Mouse (Mus musculus): ENCODE measurements at regions not wholly inside any gene's neighbourhood (a gene's known extent, or its start where the extent isn't known, plus 50 kb on each side); places are given as distances from the start of the nearest gene placed in this dataset.

GRCm38 (mm10) chr13:44580156-44580736 is 149.0 kb upstream of the Jarid2 start:
- 38% methylated on average over 15 of the region's 15 CpGs for WGBS
- H3K27ac ChIP-seq = 0 out of 2 replicates have a peak overlapping the region, but pooled peaks have one; percentile 11

DNA sequence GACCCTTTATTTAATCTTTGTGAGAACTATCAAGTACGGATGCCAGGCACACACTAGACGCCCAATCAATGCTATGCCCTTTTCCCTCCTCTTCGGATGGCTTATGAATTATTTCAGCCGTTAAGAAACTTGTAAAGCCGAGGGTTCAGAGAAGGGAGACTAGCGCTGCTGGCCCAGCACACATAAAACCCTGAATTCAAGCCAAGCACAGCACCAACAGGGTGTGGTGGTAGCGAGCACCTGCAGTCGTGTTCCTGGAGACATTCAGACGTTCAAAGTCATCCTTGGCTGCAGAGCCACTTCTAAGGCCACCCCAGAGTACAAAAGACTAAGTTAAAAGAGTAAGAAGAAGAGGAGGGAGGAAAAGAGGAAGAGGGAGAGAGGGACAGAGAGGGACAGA is 148.5 kb upstream of the Jarid2 start:
- Histone ChIP-seq H3K27ac (peak overlapping the region; percentile 11; the same call in 1 of the 2 replicates), H3K4me1 (peaks cover 41% of the 10 kb centered on the region), H3K36me3 (no peaks in the 10 kb centered on the region), H3K4me3 (no peak overlapping the region), H3K9ac (no peak overlapping the region), H3K4me2 (replicated peaks) (peak overlapping the region; percentile 2; the same call in 1 of the 2 replicates), H3K27me3 (no peaks in the 10 kb centered on the region), H3K9me3 (peaks cover 6% of the 10 kb centered on the region)
- no peak for ATAC-seq (ENCODE audit: insufficient number of reproducible peaks, insufficient read depth, low FRiP score, low TSS enrichment)
- 54% methylated on average over 9 of the region's 9 CpGs for WGBS

More at GRCm38 (mm10) chr13:44580156-44580736, 149.0 kb upstream of the Jarid2 start:
- no peaks in the 10 kb centered on the region for H3K36me3 ChIP-seq
- no peak for ATAC-seq (ENCODE audit: insufficient number of reproducible peaks, insufficient read depth, low FRiP score, low TSS enrichment)
- H3K4me1 ChIP-seq = peaks cover 41% of the 10 kb centered on the region
- no peak overlapping the region for H3K4me3 ChIP-seq
- peak overlapping the region; percentile 2 for H3K4me2 ChIP-seq (replicated peaks)
- no peaks in the 10 kb centered on the region for H3K27me3 ChIP-seq
- H3K9ac ChIP-seq = no peak overlapping the region
- H3K9me3 ChIP-seq = peaks cover 6% of the 10 kb centered on the region

DNA sequence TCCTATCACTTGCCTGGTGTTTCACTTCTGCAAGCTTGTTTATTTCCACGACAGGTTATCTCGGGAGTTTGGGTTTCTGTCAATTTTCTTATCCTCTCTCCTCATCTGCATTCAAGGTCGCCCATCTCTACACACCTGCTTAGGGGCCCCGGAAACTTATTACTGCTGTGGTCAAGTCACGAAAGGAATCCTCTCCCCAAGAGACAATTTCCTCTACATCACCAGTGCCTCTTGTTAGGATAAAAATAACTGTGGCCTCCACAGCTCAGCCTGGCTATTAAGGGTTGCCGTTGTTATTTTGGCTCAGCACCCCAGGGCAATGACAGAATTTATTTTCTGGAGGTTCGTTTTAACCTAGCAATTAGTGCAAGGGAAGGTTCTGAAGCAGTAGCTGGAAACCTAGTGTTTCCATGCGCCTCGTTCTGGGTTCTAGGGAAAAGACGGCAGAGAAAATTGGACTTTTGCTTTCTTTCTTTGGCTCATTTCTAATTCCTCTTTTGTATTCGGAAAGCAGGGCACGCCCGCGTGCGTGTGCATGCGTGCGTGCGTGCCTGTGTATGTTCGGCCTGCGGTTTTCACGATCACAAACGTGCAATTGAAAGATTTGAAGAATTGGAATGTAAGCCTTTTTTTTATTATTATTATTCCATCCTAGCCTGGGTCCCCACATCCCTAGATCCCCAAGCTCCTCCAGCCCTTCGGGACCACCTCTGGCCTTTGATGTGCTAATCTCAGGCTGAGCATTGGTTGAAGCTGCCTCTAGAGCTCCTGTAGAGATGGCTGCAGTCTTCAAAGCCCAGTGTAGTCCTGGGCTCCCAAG is 147.1 kb upstream of the Jarid2 start:
- H3K9ac ChIP-seq = no peak overlapping the region
- 0 out of 2 replicates have a peak, but pooled peaks cover 3% of the 10 kb centered on the region for H3K27me3 ChIP-seq
- peak overlapping the region; percentile 33 for H3K4me2 ChIP-seq (replicated peaks)
- 13% methylated on average over 23 of the region's 23 CpGs for WGBS
- ATAC-seq (ENCODE audit: insufficient number of reproducible peaks, insufficient read depth, low FRiP score, low TSS enrichment) = no peak
- H3K4me3 ChIP-seq = peak overlapping the region; percentile 13; the same call in 1 of the 2 replicates
- peak overlapping the region; percentile 18; the same call in 1 of the 2 replicates for H3K27ac ChIP-seq
- peaks cover 41% of the 10 kb centered on the region for H3K4me1 ChIP-seq
- peaks cover 6% of the 10 kb centered on the region for H3K9me3 ChIP-seq
- no peaks in the 10 kb centered on the region for H3K36me3 ChIP-seq

DNA sequence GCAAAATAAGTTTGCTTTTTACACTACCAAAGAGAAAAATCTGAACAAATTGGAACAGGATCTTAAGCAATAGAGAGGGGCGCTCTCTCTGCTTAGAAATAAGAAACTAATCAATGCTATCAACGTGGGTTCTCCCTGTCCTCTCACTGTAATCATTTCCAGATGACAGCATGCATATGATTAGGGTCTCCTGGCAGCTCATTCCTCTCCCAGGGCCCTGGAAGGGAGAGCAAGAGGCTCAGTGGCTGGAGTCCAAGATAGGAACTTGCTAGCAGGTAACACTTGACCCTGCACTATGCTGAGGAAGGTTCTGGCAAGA is 146.5 kb upstream of the Jarid2 start:
- peak overlapping the region; percentile 18; the same call in 1 of the 2 replicates for H3K27ac ChIP-seq
- ATAC-seq (ENCODE audit: insufficient number of reproducible peaks, insufficient read depth, low FRiP score, low TSS enrichment) = no peak

DNA sequence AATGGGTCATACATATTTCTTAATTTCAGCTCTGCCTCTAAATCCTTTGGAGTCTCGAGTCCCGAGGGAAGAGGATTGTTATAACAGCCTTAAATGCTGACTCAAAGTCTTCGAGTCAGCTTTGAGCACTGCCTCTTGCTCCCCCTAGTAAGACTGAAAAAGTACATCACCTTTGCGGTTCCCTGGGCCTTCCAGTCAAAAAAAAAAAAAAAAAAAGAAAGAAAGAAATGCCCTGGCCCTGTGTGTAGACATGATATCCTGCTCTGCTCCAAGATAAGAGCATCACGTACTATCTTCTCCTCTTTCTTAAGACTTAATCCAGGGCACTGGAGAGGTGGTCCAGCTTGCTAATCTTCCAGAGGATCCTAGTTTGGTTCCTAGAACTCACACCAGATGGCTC is 145.7 kb upstream of the Jarid2 start:
- no peak overlapping the region for H3K4me2 ChIP-seq (replicated peaks)
- 64% methylated on average over 5 of the region's 5 CpGs for WGBS
- H3K9me3 ChIP-seq = peaks cover 6% of the 10 kb centered on the region
- H3K4me1 ChIP-seq = peaks cover 41% of the 10 kb centered on the region
- no peak overlapping the region for H3K4me3 ChIP-seq
- H3K27me3 ChIP-seq = 0 out of 2 replicates have a peak, but pooled peaks cover 3% of the 10 kb centered on the region
- ATAC-seq (ENCODE audit: insufficient number of reproducible peaks, insufficient read depth, low FRiP score, low TSS enrichment) = no peak
- no peak overlapping the region for H3K27ac ChIP-seq
- no peak overlapping the region for H3K9ac ChIP-seq
- no peaks in the 10 kb centered on the region for H3K36me3 ChIP-seq

More for the DNA sequence above, 146.5 kb upstream of the Jarid2 start:
- WGBS = 11% methylated on average over 2 of the region's 2 CpGs
- Histone ChIP-seq H3K4me1 (peaks cover 41% of the 10 kb centered on the region), H3K36me3 (no peaks in the 10 kb centered on the region), H3K9ac (no peak overlapping the region), H3K4me2 (replicated peaks) (peak overlapping the region; percentile 33), H3K27me3 (0 out of 2 replicates have a peak, but pooled peaks cover 3% of the 10 kb centered on the region), H3K9me3 (peaks cover 6% of the 10 kb centered on the region), H3K4me3 (no peak overlapping the region)

- Histone ChIP-seq H3K27ac (no peak overlapping the region), H3K9me3 (peaks cover 2% of the 10 kb centered on the region), H3K36me3 (no peaks in the 10 kb centered on the region), H3K4me3 (no peak overlapping the region), H3K9ac (no peak overlapping the region), H3K4me1 (peaks cover 41% of the 10 kb centered on the region), H3K4me2 (replicated peaks) (no peak overlapping the region), H3K27me3 (0 out of 2 replicates have a peak, but pooled peaks cover 3% of the 10 kb centered on the region)
- ATAC-seq (ENCODE audit: insufficient number of reproducible peaks, insufficient read depth, low FRiP score, low TSS enrichment) = no peak
- 41% methylated on average over 8 of the region's 8 CpGs for WGBS
Observed at GRCm38 (mm10) chr13:44584151-44584550, 145.1 kb upstream of the Jarid2 start.

GRCm38 (mm10) chr13:44584551-44584950 is 144.7 kb upstream of the Jarid2 start:
- no peaks in the 10 kb centered on the region for H3K9me3 ChIP-seq
- H3K27me3 ChIP-seq = 0 out of 2 replicates have a peak, but pooled peaks cover 3% of the 10 kb centered on the region
- H3K4me3 ChIP-seq = no peak overlapping the region
- H3K27ac ChIP-seq = no peak overlapping the region
- H3K4me1 ChIP-seq = peaks cover 41% of the 10 kb centered on the region
- no peak for ATAC-seq (ENCODE audit: insufficient number of reproducible peaks, insufficient read depth, low FRiP score, low TSS enrichment)
- WGBS = 31% methylated on average over 4 of the region's 4 CpGs
- H3K36me3 ChIP-seq = no peaks in the 10 kb centered on the region
- H3K9ac ChIP-seq = no peak overlapping the region
- no peak overlapping the region for H3K4me2 ChIP-seq (replicated peaks)

- Histone ChIP-seq H3K4me3 (no peak overlapping the region), H3K9ac (no peak overlapping the region), H3K36me3 (no peaks in the 10 kb centered on the region), H3K27me3 (0 out of 2 replicates have a peak, but pooled peaks cover 3% of the 10 kb centered on the region), H3K9me3 (no peaks in the 10 kb centered on the region), H3K4me2 (replicated peaks) (no peak overlapping the region), H3K4me1 (peaks cover 16% of the 10 kb centered on the region), H3K27ac (no peak overlapping the region)
- ATAC-seq (ENCODE audit: insufficient number of reproducible peaks, insufficient read depth, low FRiP score, low TSS enrichment) = no peak
- 40% methylated on average over 4 of the region's 4 CpGs for WGBS
Observed at GRCm38 (mm10) chr13:44587846-44588245, 141.4 kb upstream of the Jarid2 start.

- Histone ChIP-seq H3K4me2 (replicated peaks) (no peak overlapping the region), H3K9me3 (no peaks in the 10 kb centered on the region), H3K27me3 (no peaks in the 10 kb centered on the region), H3K36me3 (no peaks in the 10 kb centered on the region), H3K9ac (no peak overlapping the region), H3K4me1 (no peaks in the 10 kb centered on the region), H3K27ac (no peak overlapping the region), H3K4me3 (no peak overlapping the region)
- no peak for ATAC-seq (ENCODE audit: insufficient number of reproducible peaks, insufficient read depth, low FRiP score, low TSS enrichment)
- 78% methylated on average over 5 of the region's 5 CpGs for WGBS
Observed at GRCm38 (mm10) chr13:44594645-44595044, 134.6 kb upstream of the Jarid2 start.

- ATAC-seq (ENCODE audit: insufficient number of reproducible peaks, insufficient read depth, low FRiP score, low TSS enrichment) = no peak
- no peaks in the 10 kb centered on the region for H3K36me3 ChIP-seq
Observed at GRCm38 (mm10) chr13:44597666-44598065, 131.6 kb upstream of the Jarid2 start.

GRCm38 (mm10) chr13:44601024-44601423 is 128.2 kb upstream of the Jarid2 start:
- no peak for ATAC-seq (ENCODE audit: insufficient number of reproducible peaks, insufficient read depth, low FRiP score, low TSS enrichment)
- no peak overlapping the region for H3K4me3 ChIP-seq

More at GRCm38 (mm10) chr13:44597666-44598065, 131.6 kb upstream of the Jarid2 start:
- H3K4me3 ChIP-seq = no peak overlapping the region
- no peaks in the 10 kb centered on the region for H3K9me3 ChIP-seq
- 61% methylated on average over 1 of the region's 1 CpGs for WGBS
- H3K27me3 ChIP-seq = peaks cover 7% of the 10 kb centered on the region; the same call in 1 of the 2 replicates
- H3K4me2 ChIP-seq (replicated peaks) = no peak overlapping the region
- H3K4me1 ChIP-seq = 0 out of 2 replicates have a peak, but pooled peaks cover 3% of the 10 kb centered on the region
- H3K9ac ChIP-seq = no peak overlapping the region
- H3K27ac ChIP-seq = no peak overlapping the region

More at GRCm38 (mm10) chr13:44601024-44601423, 128.2 kb upstream of the Jarid2 start:
- H3K4me1 ChIP-seq = 0 out of 2 replicates have a peak, but pooled peaks cover 5% of the 10 kb centered on the region
- no peak overlapping the region for H3K4me2 ChIP-seq (replicated peaks)
- no peaks in the 10 kb centered on the region for H3K36me3 ChIP-seq
- WGBS = 81% methylated on average over 2 of the region's 2 CpGs
- no peak overlapping the region for H3K27ac ChIP-seq
- H3K9ac ChIP-seq = no peak overlapping the region
- H3K27me3 ChIP-seq = peaks cover 7% of the 10 kb centered on the region; the same call in 1 of the 2 replicates
- no peaks in the 10 kb centered on the region for H3K9me3 ChIP-seq

Data from embryonic facial prominence, embryonic 12.5 days (tissue).